Mouse (Mus musculus) limb, embryonic 14.5 days (tissue): ENCODE data around the gene Cep131. TPM values are rescaled to one million over a fixed set of nuclear protein-coding genes. Genes with fewer than 3 reads are reported as not detected.

Experiments
- ATAC-seq: fragments of 200-750 bp; cut with Nextera tagmentation; 2 replicates; pipeline ENCODE4 v1.8.0; 2017; ENCODE audit warnings: low read depth, moderate number of reproducible peaks, moderate TSS enrichment; ENCODE audit not compliant: low FRiP score
- DNase-seq: peaks from one replicate; pipeline ENCODE4 v3.0.0-alpha.2; 2015; ENCODE audit warnings: low spot score
- H3K27ac ChIP-seq: fragments of 300-500 bp; sonication (generic); replicated peaks from 2 replicates; pipeline ENCODE4 v1.5.1; 2014; ENCODE audit warnings: low read depth, mild to moderate bottlenecking, low read length, moderate library complexity, mixed read lengths
- H3K27me3 ChIP-seq: fragments of 300-500 bp; sonication (generic); 2 replicates; pipeline ENCODE4 v1.6.1; 2014; ENCODE audit warnings: low read length, mixed read lengths; ENCODE audit not compliant: control insufficient read depth, insufficient read depth
- H3K36me3 ChIP-seq: fragments of 300-500 bp; sonication (generic); 2 replicates; pipeline ENCODE4 v1.6.1; 2014; ENCODE audit warnings: mild to moderate bottlenecking, low read length, moderate library complexity, mixed read lengths; ENCODE audit not compliant: control insufficient read depth, insufficient read depth
- H3K4me1 ChIP-seq: fragments of 300-500 bp; sonication (generic); 2 replicates; pipeline ENCODE4 v1.6.1; 2014; ENCODE audit warnings: antibody characterized with exemption, low read length, mixed read lengths; ENCODE audit not compliant: control insufficient read depth, insufficient read depth
- H3K4me2 ChIP-seq: fragments of 300-500 bp; sonication (generic); replicated peaks from 2 replicates; pipeline ENCODE4 v1.6.1; 2014; ENCODE audit warnings: low read depth, mild to moderate bottlenecking, low read length, moderate library complexity; ENCODE audit not compliant: severe bottlenecking
- H3K4me3 ChIP-seq: fragments of 300-500 bp; sonication (generic); replicated peaks from 2 replicates; pipeline ENCODE4 v1.5.1; 2014; ENCODE audit warnings: low read length
- H3K9ac ChIP-seq: fragments of 300-500 bp; sonication (generic); 2 replicates; pipeline ENCODE4 v1.6.1; 2014; ENCODE audit warnings: mild to moderate bottlenecking, low read depth, low read length, moderate library complexity; ENCODE audit not compliant: severe bottlenecking
- H3K9me3 ChIP-seq: fragments of 300-500 bp; sonication (generic); 2 replicates; pipeline ENCODE4 v1.6.1; 2016; ENCODE audit warnings: low read length; ENCODE audit not compliant: control insufficient read depth
- POLR2A ChIP-seq: fragments of 200-500 bp; IDR thresholded peaks from 2 replicates; pipeline ENCODE4 v1.8.0; 2012; ENCODE audit warnings: inconsistent platforms, mild to moderate bottlenecking, moderate library complexity, borderline replicate concordance; ENCODE audit not compliant: insufficient read depth, insufficient read length; ENCODE audit errors: extremely low read depth
- WGBS: fragments of 180-500 bp; shearing (Covaris S2); extraction: QIAGEN DNeasy Blood & Tissue Kit; methylation state at CpG from one replicate; pipeline ENCODE4 v1.1.7; 2014; 5-methylcytosine and 5-hydroxymethylcytosine counted together
- polyA plus RNA-seq, 2 experiments: library from polyadenylated mRNA; depleted of rRNA in 1 of 2; stranded (reverse) in 1 of 2; unstranded in 1 of 2; fragments of >200 nt; fragmentation: Nextera tagmentation in 1 of 2; extraction: Ambion mirVana in 1 of 2; gene quantifications; 2 replicates each; pipeline versions ENCODE4 v1.2.1 to v1.2.3; 2012 to 2014

Gene Cep131
- 26.6 and 31.7 TPM in 2 replicates for polyA plus RNA-seq (2012; rRNA removed)
- polyA plus RNA-seq (2014; fragmentation: Nextera tagmentation; extraction: Ambion mirVana): 23.3 and 23.8 TPM in 2 replicates

DNA sequence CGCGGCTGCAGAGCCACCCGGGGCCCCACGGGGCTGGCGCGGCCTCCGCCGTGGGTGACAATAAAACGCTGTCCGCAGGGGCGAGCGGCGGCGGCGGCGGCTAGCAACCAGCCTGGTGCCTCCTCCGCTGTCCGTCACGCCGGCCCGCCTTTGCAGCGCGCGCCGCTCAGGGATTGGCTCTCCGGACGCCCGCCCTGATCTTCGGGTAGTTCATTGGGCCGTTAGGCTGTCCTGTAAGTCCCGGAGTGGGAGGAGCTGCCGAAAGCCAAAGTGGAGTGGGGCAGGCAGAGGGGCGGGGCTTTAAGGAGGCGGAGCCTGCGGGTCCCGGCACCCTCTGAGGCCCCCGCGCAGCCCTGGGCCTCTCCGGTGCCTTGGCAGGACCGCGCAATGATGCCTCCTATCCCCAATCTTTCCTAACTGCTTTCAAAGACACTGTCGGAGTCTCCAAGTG lies at the start of gene Cep131:
Gene Cep131, minus strand, starts transcription at position 126 of the 451 bp plus-strand sequence.
- ATAC-seq: peak; percentile 98
- no peak for TF ChIP-seq POLR2A
- under 1% methylated on average over 37 of the region's 42 CpGs for WGBS

DNA sequence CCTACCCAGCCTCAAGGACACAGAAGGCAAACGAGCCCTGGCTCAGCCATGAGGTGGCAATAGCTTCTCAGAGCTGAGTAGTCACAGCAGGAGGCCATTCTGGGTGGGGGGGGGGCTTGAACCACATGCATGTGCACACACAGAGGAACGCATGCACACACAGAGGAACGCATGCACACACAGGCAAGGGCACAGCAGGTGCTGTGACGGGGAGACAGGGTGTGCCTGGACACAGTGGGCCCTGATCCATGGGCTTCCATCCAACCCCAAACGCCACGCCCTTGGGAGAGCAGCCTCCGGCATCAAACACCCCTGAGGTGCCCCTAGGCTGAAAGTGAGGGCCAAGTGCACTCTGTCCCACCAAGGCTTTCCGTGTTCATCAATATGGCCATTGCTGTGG lies 49.6 kb upstream of the Cep131 start:
- Histone ChIP-seq H3K4me2 (no peak overlapping the region), H3K36me3 (peaks cover 48% of the 10 kb centered on the region)

More for the DNA sequence above, at the start of gene Cep131:
- Histone ChIP-seq H3K4me2 (peak within 1 kb of the TSS; percentile 95), H3K9me3 (no peaks in the 10 kb centered on the region), H3K4me3 (peak within 1 kb of the TSS; percentile 94), H3K36me3 (peaks cover 33% of the 10 kb centered on the region), H3K4me1 (peaks cover 11% of the 10 kb centered on the region), H3K27me3 (no peaks in the 10 kb centered on the region), H3K27ac (peak within 1 kb of the TSS; percentile 52; the same call in 1 of the 2 replicates), H3K9ac (peak within 1 kb of the TSS; percentile 88)
- peak; percentile 97 for DNase-seq

DNA sequence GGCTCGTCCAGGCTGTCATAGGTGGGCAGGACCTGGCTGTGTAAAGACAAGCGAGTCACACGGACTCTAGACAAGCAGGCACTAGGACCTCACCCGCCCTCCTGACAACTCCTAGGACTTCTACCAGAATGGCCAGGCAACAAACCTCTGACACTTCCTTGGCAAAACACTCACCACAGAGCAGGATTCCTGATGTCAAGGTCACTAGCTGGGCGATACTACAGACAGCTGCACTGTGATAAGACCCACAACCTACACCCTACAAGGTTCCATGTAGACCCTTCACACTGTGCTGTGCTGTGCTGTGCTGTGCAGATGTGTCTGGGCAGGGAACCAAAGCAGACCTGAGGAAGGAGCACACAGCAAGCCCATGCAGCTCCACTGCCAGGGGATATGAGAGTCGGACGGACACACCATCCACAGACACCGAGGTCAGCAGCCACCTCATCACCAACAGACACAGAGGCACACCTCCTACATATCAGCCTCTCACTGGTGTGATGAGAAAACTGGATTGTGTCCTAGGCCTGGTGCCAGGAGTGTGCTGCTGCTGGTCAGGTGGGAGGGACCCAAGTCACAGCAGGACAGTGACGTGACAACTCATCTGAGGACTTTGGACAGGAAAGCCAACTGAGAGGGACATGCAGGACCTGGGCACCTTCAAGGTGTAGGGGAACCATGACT lies 48.4 kb upstream of the Cep131 start:
- WGBS: 93% methylated on average over 9 of the region's 9 CpGs
- TF ChIP-seq POLR2A: no peak
- Histone ChIP-seq H3K4me3 (no peak overlapping the region), H3K36me3 (peaks cover 51% of the 10 kb centered on the region), H3K9ac (no peak overlapping the region), H3K27me3 (no peaks in the 10 kb centered on the region), H3K9me3 (no peaks in the 10 kb centered on the region), H3K4me1 (no peaks in the 10 kb centered on the region), H3K4me2 (no peak overlapping the region), H3K27ac (no peak overlapping the region)
- ATAC-seq: no peak
- DNase-seq: no peak

More for the DNA sequence above, 49.6 kb upstream of the Cep131 start:
- ATAC-seq (no peak), DNase-seq (no peak)
- H3K9ac ChIP-seq: no peak overlapping the region
- TF ChIP-seq POLR2A: no peak
- no peaks in the 10 kb centered on the region for H3K9me3 ChIP-seq
- H3K27me3 ChIP-seq: no peaks in the 10 kb centered on the region
- no peaks in the 10 kb centered on the region for H3K4me1 ChIP-seq
- no peak overlapping the region for H3K4me3 ChIP-seq
- H3K27ac ChIP-seq: no peak overlapping the region
- WGBS: 85% methylated on average over 8 of the region's 8 CpGs

DNA sequence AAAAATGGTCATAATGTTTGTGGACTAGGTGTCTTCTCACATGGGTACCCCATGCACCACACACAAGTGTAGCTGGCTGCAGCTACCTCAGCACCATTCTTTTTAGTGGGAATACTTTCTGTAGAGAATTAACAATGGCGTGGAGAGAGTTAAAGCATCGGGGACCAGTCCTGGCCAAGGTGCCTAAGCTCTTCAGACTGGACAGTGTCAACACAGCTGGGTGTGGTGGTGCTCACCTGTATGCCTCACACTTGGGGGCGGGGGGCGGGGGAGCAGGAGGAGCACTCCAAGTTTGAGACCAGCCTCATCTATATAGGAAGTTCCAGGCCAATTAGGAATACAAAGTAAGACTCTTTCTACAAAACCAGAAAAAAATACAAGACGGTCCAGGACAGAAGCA lies 47.5 kb upstream of the Cep131 start:
- no peaks in the 10 kb centered on the region for H3K4me1 ChIP-seq
- no peak overlapping the region for H3K9ac ChIP-seq
- H3K9me3 ChIP-seq: no peaks in the 10 kb centered on the region
- no peak overlapping the region for H3K4me3 ChIP-seq
- 95% methylated on average over 5 of the region's 5 CpGs for WGBS
- DNase-seq: no peak
- no peak overlapping the region for H3K27ac ChIP-seq
- TF ChIP-seq POLR2A: no peak
- no peak overlapping the region for H3K4me2 ChIP-seq
- no peak for ATAC-seq
- peaks cover 59% of the 10 kb centered on the region for H3K36me3 ChIP-seq
- no peaks in the 10 kb centered on the region for H3K27me3 ChIP-seq

DNA sequence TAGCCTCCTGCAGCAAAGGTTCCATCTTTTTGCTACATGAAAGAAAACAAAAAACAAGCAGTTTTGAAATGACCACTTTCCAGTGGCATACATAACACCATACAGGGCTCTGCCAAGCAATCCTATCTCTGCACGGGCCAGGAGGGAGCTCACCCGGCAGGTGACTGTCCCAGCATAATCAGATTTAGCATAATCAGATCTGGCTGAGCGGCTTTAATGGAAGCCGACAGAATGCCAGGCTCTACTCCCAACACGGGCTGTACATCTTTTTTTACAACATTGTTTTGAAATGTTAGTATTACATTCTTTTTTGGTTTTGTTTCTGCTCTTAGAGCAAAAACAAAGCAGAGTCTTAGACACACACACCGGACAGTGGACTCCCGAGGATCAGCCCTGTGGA lies 42.7 kb upstream of the Cep131 start:
- peaks cover 69% of the 10 kb centered on the region for H3K36me3 ChIP-seq
- no peaks in the 10 kb centered on the region for H3K27me3 ChIP-seq
- DNase-seq: no peak
- no peak overlapping the region for H3K4me3 ChIP-seq
- no peaks in the 10 kb centered on the region for H3K4me1 ChIP-seq
- H3K4me2 ChIP-seq: no peak overlapping the region
- TF ChIP-seq POLR2A: no peak
- H3K9ac ChIP-seq: no peak overlapping the region
- no peak for ATAC-seq
- 85% methylated on average over 7 of the region's 7 CpGs for WGBS
- H3K27ac ChIP-seq: no peak overlapping the region
- no peaks in the 10 kb centered on the region for H3K9me3 ChIP-seq
